Mouse (Mus musculus) limb, embryonic 10.5 days (tissue): ENCODE results near the gene Paxip1. TPM values are rescaled to one million over a fixed set of nuclear protein-coding genes. Genes with fewer than 3 reads are reported as not detected.

Experiments
- DNase-seq: peaks from one replicate; pipeline ENCODE4 v3.0.0-alpha.2; 2017; ENCODE audit warnings: low spot score
- H3K27ac ChIP-seq: fragments of 300-500 bp; sonication (generic); 2 replicates; pipeline ENCODE4 v1.5.1; 2016; ENCODE audit warnings: mild to moderate bottlenecking
- H3K27me3 ChIP-seq: fragments of 300-500 bp; sonication (generic); 2 replicates; pipeline ENCODE4 v1.6.1; 2016; ENCODE audit warnings: low read depth, mild to moderate bottlenecking; ENCODE audit not compliant: poor library complexity, severe bottlenecking
- H3K36me3 ChIP-seq: fragments of 300-500 bp; sonication (generic); 2 replicates; pipeline ENCODE4 v1.6.1; 2016; ENCODE audit warnings: mild to moderate bottlenecking, moderate library complexity
- H3K4me1 ChIP-seq: fragments of 300-500 bp; sonication (generic); 2 replicates; pipeline ENCODE4 v1.6.1; 2016
- H3K4me3 ChIP-seq: fragments of 300-500 bp; sonication (generic); 2 replicates; pipeline ENCODE4 v1.5.1; 2016; ENCODE audit warnings: mild to moderate bottlenecking, moderate library complexity
- H3K9me3 ChIP-seq: fragments of 300-500 bp; sonication (generic); replicated peaks from 2 replicates; pipeline ENCODE4 v1.6.1; 2016; ENCODE audit warnings: mild to moderate bottlenecking
- WGBS: fragments of 180-500 bp; shearing (Covaris S2); methylation state at CpG from one replicate; pipeline ENCODE4 v1.1.7; 2016; 5-methylcytosine and 5-hydroxymethylcytosine counted together
- polyA plus RNA-seq: library from polyadenylated mRNA; unstranded; fragments of >200 nt; fragmentation: Nextera tagmentation; extraction: Ambion mirVana; gene quantifications from 2 replicates; pipeline ENCODE4 v1.2.1, GENCODE M21; 2016

The Paxip1 gene
- polyA plus RNA-seq: 60.0 and 64.0 TPM in 2 replicates

- under 1% methylated on average over 72 of the region's 73 CpGs for WGBS
- H3K27ac ChIP-seq: peak within 1 kb of the TSS; percentile 99
- peak; percentile 98 for DNase-seq
These were observed at the start of gene Paxip1 for GRCm38 (mm10) chr5:27791303-27792172. TSS of gene Paxip1 (minus strand) at chr5:27791691.

GRCm38 (mm10) chr5:27838061-27838460 is 46.6 kb upstream of the Paxip1 start:
- Histone ChIP-seq H3K36me3 (no peaks in the 10 kb centered on the region), H3K9me3 (no peaks in the 10 kb centered on the region), H3K4me3 (no peak overlapping the region), H3K27ac (no peak overlapping the region), H3K4me1 (peaks cover 6% of the 10 kb centered on the region), H3K27me3 (peaks cover 18% of the 10 kb centered on the region)
- no peak for DNase-seq
- 55% methylated on average over 4 of the region's 4 CpGs for WGBS

More at GRCm38 (mm10) chr5:27791303-27792172, at the start of gene Paxip1:
- no peaks in the 10 kb centered on the region for H3K27me3 ChIP-seq
- H3K4me1 ChIP-seq: peaks cover 18% of the 10 kb centered on the region
- H3K4me3 ChIP-seq: peak within 1 kb of the TSS; percentile 79
- H3K9me3 ChIP-seq: no peaks in the 10 kb centered on the region
- peaks cover 32% of the 10 kb centered on the region for H3K36me3 ChIP-seq

DNA sequence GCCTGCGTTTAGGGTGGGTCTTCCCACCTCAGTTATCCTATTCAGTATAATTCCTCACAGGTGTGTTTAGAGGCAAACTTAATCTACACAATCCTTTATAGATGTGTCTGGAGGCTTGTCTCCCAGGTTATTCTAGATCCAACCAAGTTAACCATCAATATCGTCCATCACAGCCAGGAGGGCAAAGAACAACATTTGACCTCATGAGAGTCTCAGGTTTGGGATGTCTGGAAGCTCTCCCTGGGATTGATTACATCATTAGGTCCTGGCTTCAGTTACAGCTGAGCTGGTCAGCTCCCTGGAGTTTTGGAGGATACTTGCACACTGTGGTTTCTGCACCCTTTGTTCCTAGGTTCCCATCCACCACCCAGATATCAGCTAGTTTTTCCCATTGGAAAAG is 43.6 kb upstream of the Paxip1 start:
- no peak for DNase-seq
- H3K27me3 ChIP-seq: no peaks in the 10 kb centered on the region
- WGBS: 88% methylated on average over 2 of the region's 2 CpGs

DNA sequence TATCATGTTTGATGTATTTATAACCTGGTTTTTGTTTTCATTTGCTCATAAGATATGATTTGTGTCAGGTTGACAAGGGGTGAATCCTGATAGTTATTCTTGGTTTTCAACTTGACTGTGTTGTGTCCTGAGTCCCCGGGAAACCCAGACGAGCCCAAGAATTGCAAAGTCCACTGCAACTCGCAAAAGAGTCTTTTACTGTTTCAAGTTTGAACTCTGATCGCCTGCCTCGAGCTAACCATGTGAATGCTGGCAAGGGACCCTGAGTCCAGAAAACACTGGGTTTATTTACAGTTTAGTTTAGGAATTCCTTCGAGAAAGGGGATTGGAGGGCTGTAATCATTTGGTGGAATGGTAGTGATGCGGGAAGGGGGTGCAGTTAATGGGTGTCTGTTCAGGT is 36.5 kb upstream of the Paxip1 start:
- DNase-seq: no peak
- H3K27ac ChIP-seq: no peak overlapping the region
- no peaks in the 10 kb centered on the region for H3K9me3 ChIP-seq
- 0 out of 2 replicates have a peak, but pooled peaks cover 2% of the 10 kb centered on the region for H3K4me1 ChIP-seq
- no peaks in the 10 kb centered on the region for H3K36me3 ChIP-seq
- no peaks in the 10 kb centered on the region for H3K27me3 ChIP-seq
- H3K4me3 ChIP-seq: no peak overlapping the region
- 59% methylated on average over 7 of the region's 7 CpGs for whole genome bisulfite sequencing

More for the DNA sequence above, 43.6 kb upstream of the Paxip1 start:
- Histone ChIP-seq H3K27ac (no peak overlapping the region), H3K36me3 (no peaks in the 10 kb centered on the region), H3K4me3 (no peak overlapping the region), H3K4me1 (no peaks in the 10 kb centered on the region), H3K9me3 (no peaks in the 10 kb centered on the region)

- Histone ChIP-seq H3K4me1 (no peaks in the 10 kb centered on the region), H3K9me3 (no peaks in the 10 kb centered on the region), H3K27me3 (no peaks in the 10 kb centered on the region), H3K4me3 (no peak overlapping the region), H3K27ac (no peak overlapping the region), H3K36me3 (no peaks in the 10 kb centered on the region)
- DNase-seq: no peak
- 93% methylated on average over 6 of the region's 6 CpGs for WGBS
These were observed 29.7 kb upstream of the Paxip1 start for GRCm38 (mm10) chr5:27821161-27821560.

DNA sequence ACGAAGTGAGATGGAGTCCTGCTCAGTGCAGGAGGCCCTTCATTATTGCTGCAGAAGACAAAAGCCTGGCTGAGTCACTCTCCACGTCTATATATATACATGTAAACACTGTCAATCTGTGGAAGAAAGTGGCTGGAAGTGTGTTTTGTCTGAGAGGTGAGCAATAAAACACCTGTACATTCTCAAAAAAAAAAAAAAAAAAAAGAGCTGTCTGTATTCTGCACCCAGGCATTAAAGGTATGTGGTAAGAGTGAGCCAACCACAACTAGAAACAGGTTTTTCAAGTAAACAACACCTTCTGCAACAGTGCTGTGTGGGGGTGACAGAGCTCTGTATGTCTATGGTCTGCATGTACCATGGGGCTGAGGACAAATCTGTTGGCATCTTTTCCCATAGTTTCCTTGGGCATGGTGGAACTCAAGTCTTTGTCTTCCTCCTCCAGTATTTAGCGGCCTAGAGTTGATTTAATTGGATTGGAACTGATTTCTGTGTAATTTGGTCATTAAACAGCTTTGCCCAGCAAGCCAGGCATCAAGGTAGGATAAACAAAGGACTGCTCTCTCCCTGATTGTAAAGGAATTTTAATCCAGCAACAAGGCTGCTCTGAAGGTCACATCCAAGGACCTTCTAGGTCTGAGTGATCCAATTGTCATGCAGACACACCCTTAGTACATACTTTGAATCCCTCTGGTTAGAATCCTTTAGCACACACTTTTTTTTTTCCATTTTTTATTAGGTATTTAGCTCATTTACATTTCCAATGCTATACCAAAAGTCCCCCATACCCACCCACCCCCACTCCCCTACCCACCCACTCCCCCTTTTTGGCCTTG is 27.6 kb upstream of the Paxip1 start:
- no peaks in the 10 kb centered on the region for H3K4me1 ChIP-seq
- WGBS: 70% methylated on average over 3 of the region's 3 CpGs

DNA sequence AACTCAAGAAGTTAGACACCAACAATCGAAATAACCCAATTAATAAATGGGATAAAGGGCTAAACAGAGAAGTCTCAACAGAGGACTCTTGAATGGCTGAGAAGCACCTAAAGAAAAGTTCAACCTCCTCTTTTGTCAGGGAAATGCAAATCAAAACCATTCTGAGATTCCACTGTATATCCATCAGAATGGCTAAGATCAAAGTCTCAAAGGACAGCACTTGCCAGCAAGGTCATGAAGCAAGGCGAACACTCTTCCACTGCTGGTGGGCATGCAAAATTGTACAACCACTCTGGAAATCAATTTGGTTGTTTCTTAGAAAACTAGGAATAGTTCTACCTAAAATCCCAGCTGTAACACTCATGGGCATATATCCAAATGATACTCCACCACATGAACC is 22.8 kb upstream of the Paxip1 start:
- Histone ChIP-seq H3K4me3 (no peak overlapping the region), H3K4me1 (no peaks in the 10 kb centered on the region), H3K36me3 (no peaks in the 10 kb centered on the region), H3K9me3 (no peaks in the 10 kb centered on the region), H3K27me3 (no peaks in the 10 kb centered on the region), H3K27ac (no peak overlapping the region)
- DNase-seq: no peak
- 83% methylated on average over 2 of the region's 2 CpGs for WGBS

More for the DNA sequence above, 27.6 kb upstream of the Paxip1 start:
- Histone ChIP-seq H3K27ac (no peak overlapping the region), H3K4me3 (no peak overlapping the region), H3K36me3 (no peaks in the 10 kb centered on the region), H3K27me3 (no peaks in the 10 kb centered on the region), H3K9me3 (no peaks in the 10 kb centered on the region)
- no peak for DNase-seq

GRCm38 (mm10) chr5:27793923-27794322 is 2.4 kb upstream of the Paxip1 start:
- Histone ChIP-seq H3K27ac (no peak overlapping the region), H3K27me3 (no peaks in the 10 kb centered on the region), H3K9me3 (no peaks in the 10 kb centered on the region), H3K36me3 (peaks cover 8% of the 10 kb centered on the region), H3K4me1 (peaks cover 18% of the 10 kb centered on the region), H3K4me3 (no peak overlapping the region)
- 19% methylated on average over 1 of the region's 1 CpGs for whole genome bisulfite sequencing
- peak; percentile 70 for DNase-seq

- Histone ChIP-seq H3K9me3 (no peaks in the 10 kb centered on the region), H3K4me3 (peak overlapping the region; percentile 79), H3K36me3 (peaks cover 20% of the 10 kb centered on the region), H3K4me1 (peaks cover 18% of the 10 kb centered on the region), H3K27ac (no peak overlapping the region; the same call in 1 of the 2 replicates), H3K27me3 (no peaks in the 10 kb centered on the region)
- WGBS: 63% methylated on average over 9 of the region's 9 CpGs
- DNase-seq: no peak
These were observed 1.2 kb upstream of the Paxip1 start for GRCm38 (mm10) chr5:27792531-27793205.

DNA sequence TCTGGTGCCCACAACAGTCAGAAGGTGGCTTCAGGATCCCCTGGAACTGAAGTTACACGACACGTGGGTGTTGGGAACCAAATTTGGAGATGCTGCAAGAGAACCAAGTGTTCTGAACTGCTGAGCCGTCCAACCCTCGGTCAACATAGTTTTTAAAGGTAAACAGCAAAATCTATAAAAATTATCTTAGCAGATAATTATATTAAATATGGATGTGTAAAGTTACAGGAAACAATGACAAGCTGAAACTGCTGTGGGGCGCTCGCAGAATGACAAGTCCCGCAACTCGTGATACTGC is 631 bp upstream of the Paxip1 start:
- H3K4me1 ChIP-seq: peaks cover 18% of the 10 kb centered on the region
- no peak for DNase-seq
- WGBS: 28% methylated on average over 8 of the region's 8 CpGs
- no peaks in the 10 kb centered on the region for H3K9me3 ChIP-seq
- no peaks in the 10 kb centered on the region for H3K27me3 ChIP-seq
- H3K4me3 ChIP-seq: peak overlapping the region; percentile 79
- peaks cover 26% of the 10 kb centered on the region for H3K36me3 ChIP-seq
- H3K27ac ChIP-seq: peak overlapping the region; percentile 99

DNA sequence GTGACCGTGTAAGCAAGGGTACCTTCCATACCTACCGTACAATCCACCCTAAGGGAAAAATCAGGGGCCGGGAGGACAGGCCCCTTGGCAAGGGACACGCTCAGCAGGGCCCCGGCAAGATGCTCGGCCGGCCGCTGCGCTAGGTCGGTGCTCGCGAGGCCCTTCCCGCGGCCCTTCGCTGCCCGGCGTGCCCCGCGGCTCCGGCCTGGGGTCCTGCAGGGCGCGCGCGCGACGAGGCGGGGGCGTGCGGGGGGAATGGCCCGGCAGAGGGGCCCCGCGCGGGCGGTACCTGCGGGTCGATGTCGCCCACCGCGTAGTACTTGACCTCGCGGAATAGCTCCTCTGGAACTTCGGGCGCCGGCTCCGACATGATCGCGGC is 592 bp downstream of the Paxip1 start:
- under 1% methylated on average over 47 of the region's 47 CpGs for WGBS
- Histone ChIP-seq H3K27me3 (no peaks in the 10 kb centered on the region), H3K27ac (peak overlapping the region; percentile 99), H3K9me3 (no peaks in the 10 kb centered on the region), H3K4me1 (peaks cover 18% of the 10 kb centered on the region), H3K4me3 (peak overlapping the region; percentile 79), H3K36me3 (peaks cover 38% of the 10 kb centered on the region)
- DNase-seq: peak; percentile 81

GRCm38 (mm10) chr5:27790086-27790909 is 1.2 kb downstream of the Paxip1 start:
- Histone ChIP-seq H3K9me3 (no peaks in the 10 kb centered on the region), H3K27me3 (no peaks in the 10 kb centered on the region), H3K36me3 (peaks cover 44% of the 10 kb centered on the region), H3K4me1 (peaks cover 18% of the 10 kb centered on the region), H3K27ac (peak overlapping the region; percentile 99), H3K4me3 (peak overlapping the region; percentile 79)
- DNase-seq: no peak
- 37% methylated on average over 21 of the region's 21 CpGs for WGBS
